Mouse (Mus musculus): ENCODE data around the gene Ccdc148. TPM values are rescaled to one million over a fixed set of nuclear protein-coding genes. Genes with fewer than 3 reads are reported as not detected.

Ccdc148 gene
- polyA plus RNA-seq, 1 experiment from 2014 or later: 0.24 TPM

DNA sequence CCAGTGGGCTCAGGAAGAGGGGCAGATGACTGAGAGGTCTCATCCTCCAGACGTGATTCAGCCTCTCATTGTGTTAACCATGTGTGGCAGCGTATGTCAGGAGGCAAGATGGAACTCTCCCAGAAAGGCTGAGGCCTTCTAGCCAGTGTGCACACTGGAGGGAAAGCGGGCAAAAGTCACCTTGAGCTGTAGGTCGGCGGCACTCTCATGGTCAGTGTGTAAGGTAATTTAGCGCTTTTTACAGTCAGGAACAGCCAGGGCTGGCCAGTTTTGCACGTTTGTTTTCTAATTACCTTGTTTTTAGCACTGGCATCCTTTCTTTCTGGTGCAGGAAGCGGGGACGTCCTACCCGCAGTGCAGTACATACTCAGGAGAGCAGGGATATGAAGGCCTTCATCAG is 29.7 kb upstream of the Ccdc148 start:
- 81% methylated on average over 10 of the region's 10 CpGs for WGBS
- Histone ChIP-seq H3K4me1 (peaks cover 22% of the 10 kb centered on the region), H3K9me3 (no peaks in the 10 kb centered on the region), H3K4me3 (no peak overlapping the region), H3K27ac (peak overlapping the region; percentile 42; the same call in 1 of the 2 replicates), H3K27me3 (ENCODE audit: insufficient read depth, poor library complexity, severe bottlenecking) (no peaks in the 10 kb centered on the region), H3K36me3 (peaks cover 14% of the 10 kb centered on the region; the same call in 1 of the 2 replicates)
- no peak for DNase-seq (ENCODE audit: low spot score)

DNA sequence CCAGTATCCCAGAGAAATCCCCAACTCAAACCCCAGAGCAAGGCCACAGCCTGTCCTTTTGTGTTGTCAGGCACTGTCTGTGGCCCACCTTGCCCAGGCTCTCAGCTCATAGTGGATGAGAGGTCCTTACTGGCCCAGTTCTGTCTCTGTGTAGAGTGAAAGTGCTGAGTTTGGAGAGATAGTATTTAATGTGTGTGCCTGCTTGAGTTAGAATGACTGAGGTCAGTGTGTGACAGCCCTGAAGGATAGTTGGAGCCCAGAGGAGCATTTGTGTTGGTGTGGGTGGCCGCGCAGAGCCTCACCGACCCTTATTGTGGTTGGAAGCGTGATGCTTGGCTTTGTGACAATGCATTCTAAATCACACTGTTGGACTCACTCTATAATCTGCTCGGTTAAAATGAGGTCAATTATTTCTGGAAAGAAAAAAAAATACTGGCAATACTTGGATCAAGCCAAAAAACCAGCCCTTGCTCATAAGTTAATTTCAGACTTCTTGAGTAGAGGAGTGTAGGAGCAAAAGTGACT is 29.2 kb upstream of the Ccdc148 start:
- 95% methylated on average over 5 of the region's 5 CpGs for WGBS
- no peaks in the 10 kb centered on the region for H3K9me3 ChIP-seq
- H3K27me3 ChIP-seq (ENCODE audit: insufficient read depth, poor library complexity, severe bottlenecking): no peaks in the 10 kb centered on the region
- DNase-seq (ENCODE audit: low spot score): no peak
- peaks cover 22% of the 10 kb centered on the region for H3K4me1 ChIP-seq
- no peak overlapping the region for H3K4me3 ChIP-seq
- H3K36me3 ChIP-seq: peaks cover 14% of the 10 kb centered on the region; the same call in 1 of the 2 replicates
- no peak overlapping the region for H3K27ac ChIP-seq

DNA sequence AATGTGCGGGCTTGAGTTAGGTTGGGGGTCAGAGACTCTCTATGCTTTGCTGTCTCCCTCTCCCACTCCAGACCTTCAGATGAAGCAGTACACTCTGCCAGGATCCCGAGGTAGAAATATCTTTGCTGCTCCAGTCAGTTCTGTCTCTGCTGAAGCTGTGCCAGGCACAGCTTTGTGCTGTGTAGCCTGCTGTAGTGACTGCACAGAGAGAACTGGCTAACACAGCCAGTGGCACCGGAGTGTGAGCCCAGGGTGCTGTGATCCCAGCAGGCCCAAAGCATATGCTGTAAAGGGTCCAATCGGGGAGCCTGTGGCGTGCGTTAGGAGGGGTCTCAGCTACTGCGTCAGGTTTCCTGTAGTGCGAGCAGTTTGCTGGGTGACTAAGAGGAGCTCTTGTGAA is 27.8 kb upstream of the Ccdc148 start:
- WGBS: 84% methylated on average over 8 of the region's 8 CpGs
- Histone ChIP-seq H3K36me3 (peaks cover 14% of the 10 kb centered on the region; the same call in 1 of the 2 replicates), H3K9me3 (no peaks in the 10 kb centered on the region), H3K4me3 (no peak overlapping the region), H3K27me3 (ENCODE audit: insufficient read depth, poor library complexity, severe bottlenecking) (no peaks in the 10 kb centered on the region), H3K27ac (peak overlapping the region; percentile 59; the same call in 1 of the 2 replicates), H3K4me1 (peaks cover 22% of the 10 kb centered on the region)
- DNase-seq (ENCODE audit: low spot score): no peak

DNA sequence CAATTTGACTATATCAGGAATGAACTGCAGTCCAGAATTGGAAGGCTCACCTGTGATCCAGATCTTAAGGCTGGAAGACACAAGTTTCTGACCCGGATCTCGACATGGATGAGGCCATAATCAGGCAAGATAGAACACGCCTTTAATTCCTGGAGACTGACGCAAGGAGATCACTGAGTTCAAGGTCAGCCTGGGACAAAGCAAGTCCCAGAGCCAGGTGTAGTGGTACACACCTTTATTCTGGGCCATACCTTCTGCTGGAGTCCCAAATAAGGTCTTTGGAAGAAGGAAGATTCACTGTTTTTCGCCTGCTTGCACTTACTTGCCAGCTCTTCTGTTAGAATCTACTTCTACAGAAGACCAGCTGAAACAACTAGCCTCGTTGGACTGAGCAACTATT is 26.5 kb upstream of the Ccdc148 start:
- Histone ChIP-seq H3K9me3 (no peaks in the 10 kb centered on the region), H3K4me3 (no peak overlapping the region)
- WGBS: 90% methylated on average over 6 of the region's 6 CpGs

DNA sequence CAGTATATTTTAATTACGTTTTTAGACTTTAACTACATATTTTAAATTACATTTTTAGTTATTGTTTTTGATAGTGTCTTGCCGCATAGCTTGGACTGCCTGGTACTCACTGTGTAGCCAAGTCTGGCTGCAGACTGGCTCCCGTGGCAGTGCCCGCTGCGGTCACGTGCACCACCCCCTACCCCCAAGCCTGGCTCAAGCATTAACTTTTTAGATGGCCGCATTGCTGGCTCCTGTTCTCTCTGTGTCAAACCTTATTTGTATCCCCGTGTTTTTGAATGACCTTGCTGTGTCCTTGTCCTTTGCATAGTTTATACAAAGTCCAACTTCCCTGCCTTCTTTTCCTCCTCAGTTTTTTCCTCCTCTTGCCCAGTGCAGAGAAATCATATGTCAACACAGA is 25.6 kb upstream of the Ccdc148 start:
- no peak overlapping the region for H3K27ac ChIP-seq
- peaks cover 14% of the 10 kb centered on the region; the same call in 1 of the 2 replicates for H3K36me3 ChIP-seq
- no peak for DNase-seq (ENCODE audit: low spot score)
- H3K4me1 ChIP-seq: peaks cover 16% of the 10 kb centered on the region
- H3K9me3 ChIP-seq: no peaks in the 10 kb centered on the region
- WGBS: 96% methylated on average over 8 of the region's 8 CpGs
- no peak overlapping the region for H3K4me3 ChIP-seq
- H3K27me3 ChIP-seq (ENCODE audit: insufficient read depth, poor library complexity, severe bottlenecking): no peaks in the 10 kb centered on the region

More for the DNA sequence above, 26.5 kb upstream of the Ccdc148 start:
- DNase-seq (ENCODE audit: low spot score): no peak
- Histone ChIP-seq H3K27me3 (ENCODE audit: insufficient read depth, poor library complexity, severe bottlenecking) (no peaks in the 10 kb centered on the region), H3K36me3 (peaks cover 14% of the 10 kb centered on the region; the same call in 1 of the 2 replicates), H3K4me1 (peaks cover 22% of the 10 kb centered on the region), H3K27ac (no peak overlapping the region)

DNA sequence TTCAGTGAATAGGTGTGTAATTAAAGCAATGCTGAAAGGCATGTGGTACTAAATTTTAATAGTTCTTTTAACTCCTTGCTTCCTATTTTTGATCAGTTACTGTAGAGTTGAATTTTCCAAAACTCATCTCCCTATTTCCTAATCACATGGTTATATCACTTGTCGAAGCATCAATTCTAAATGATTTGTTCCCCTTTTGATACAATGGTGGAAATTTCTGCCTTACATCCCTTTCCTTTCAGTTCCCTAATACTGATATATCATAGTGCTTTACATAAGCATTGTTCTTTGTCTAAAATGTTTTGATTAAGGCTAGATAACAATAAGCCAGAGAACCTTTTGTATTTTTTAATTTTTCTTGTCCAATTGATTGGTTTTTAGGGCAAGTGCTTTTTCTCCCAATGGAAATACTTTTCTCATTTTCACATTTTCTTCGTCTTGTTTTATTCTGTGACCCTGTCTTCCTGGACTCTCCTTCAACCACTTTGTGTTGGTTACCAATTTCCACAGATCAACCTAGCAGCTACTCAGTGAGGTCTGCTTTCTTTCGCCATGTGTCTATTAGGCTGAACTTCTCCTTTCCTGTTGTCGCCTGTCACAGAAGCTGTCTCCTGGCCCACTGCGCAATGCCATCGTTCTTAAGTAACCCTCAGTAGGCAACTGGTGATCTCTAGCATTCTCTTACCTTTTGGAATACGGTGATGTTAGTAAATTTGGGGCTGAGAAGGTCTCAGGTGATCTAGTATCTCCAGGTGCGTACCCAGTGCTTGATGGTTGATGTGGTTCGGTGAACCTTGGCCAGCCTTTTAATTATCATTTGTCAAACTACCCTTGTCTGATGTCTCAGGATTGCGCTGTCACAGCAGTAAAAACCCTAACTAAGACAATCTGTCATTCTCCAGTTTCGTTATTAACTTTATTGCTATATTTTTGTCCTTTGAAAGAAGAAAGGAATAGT is 23.9 kb upstream of the Ccdc148 start:
- peaks cover 11% of the 10 kb centered on the region for H3K4me1 ChIP-seq
- H3K27me3 ChIP-seq (ENCODE audit: insufficient read depth, poor library complexity, severe bottlenecking): no peaks in the 10 kb centered on the region
- no peaks in the 10 kb centered on the region for H3K9me3 ChIP-seq
- WGBS: 92% methylated on average over 11 of the region's 11 CpGs
- DNase-seq (ENCODE audit: low spot score): no peak
- H3K4me3 ChIP-seq: no peak overlapping the region
- H3K27ac ChIP-seq: no peak overlapping the region
- peaks cover 14% of the 10 kb centered on the region; the same call in 1 of the 2 replicates for H3K36me3 ChIP-seq

DNA sequence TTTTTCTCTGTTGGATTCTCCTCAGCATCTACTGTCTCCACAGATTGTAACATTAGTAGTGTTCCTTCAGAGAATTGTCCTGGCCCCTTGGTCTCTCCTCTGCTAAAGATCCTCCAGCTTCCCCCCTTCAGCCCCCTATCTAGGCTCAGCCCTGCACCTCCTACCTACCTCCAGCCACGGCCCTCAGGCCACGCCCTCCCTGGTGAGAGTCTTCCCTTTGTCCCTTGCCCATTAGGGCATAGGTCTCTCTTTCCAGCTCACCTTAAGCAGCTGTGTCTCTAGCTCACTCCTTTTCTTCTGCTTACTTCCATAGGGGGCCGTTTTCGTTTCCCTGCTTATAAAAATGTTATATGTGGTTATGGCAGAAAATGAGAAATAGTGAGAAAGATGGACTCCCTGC is 23.1 kb upstream of the Ccdc148 start:
- no peak overlapping the region for H3K27ac ChIP-seq
- DNase-seq (ENCODE audit: low spot score): no peak
- H3K4me3 ChIP-seq: no peak overlapping the region
- H3K9me3 ChIP-seq: no peaks in the 10 kb centered on the region
- WGBS: 79% methylated on average over 4 of the region's 4 CpGs
- H3K27me3 ChIP-seq (ENCODE audit: insufficient read depth, poor library complexity, severe bottlenecking): no peaks in the 10 kb centered on the region
- peaks cover 19% of the 10 kb centered on the region for H3K4me1 ChIP-seq
- peaks cover 14% of the 10 kb centered on the region; the same call in 1 of the 2 replicates for H3K36me3 ChIP-seq

DNA sequence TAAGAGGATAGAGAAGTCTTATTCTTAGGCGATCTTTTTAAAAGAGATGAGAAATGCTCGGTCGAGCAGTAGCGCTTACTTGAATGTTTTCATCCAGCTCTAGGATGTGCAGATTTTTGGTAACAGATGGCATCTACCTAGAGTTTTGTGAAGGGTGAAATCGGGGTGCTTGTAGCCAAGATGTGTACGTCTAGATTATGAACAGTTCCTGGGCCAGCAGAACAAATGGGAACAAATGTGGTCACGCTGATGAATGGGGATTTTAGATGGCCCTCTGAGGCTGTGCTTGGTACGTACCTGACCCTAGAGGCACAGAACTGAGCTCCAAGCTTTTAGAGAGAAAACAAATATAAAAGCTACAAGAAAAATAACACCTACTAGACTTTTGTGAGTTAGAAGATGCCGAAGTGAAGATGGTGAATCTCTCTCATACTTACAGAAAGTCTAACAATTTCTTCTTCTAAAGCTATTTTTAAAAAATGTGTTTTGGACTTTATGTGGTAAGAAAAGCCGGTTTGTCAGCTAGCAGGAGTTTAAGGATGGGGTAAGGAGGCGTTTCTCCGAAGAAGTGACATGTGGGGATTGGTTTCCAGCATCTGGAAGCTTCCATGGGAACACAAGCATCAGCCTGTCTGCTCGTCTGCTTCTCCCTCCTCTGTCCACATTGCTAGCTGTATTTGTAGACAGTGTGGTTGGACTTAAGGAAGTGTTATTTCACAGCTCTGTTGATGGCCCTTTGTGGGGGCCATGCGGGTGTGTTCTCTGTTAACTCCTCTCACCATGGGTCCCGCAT is 21.0 kb upstream of the Ccdc148 start:
- Histone ChIP-seq H3K27me3 (ENCODE audit: insufficient read depth, poor library complexity, severe bottlenecking) (no peaks in the 10 kb centered on the region), H3K27ac (no peak overlapping the region), H3K36me3 (no peaks in the 10 kb centered on the region), H3K4me1 (peaks cover 29% of the 10 kb centered on the region), H3K4me3 (no peak overlapping the region), H3K9me3 (no peaks in the 10 kb centered on the region)
- 89% methylated on average over 15 of the region's 15 CpGs for WGBS
- DNase-seq (ENCODE audit: low spot score): no peak

DNA sequence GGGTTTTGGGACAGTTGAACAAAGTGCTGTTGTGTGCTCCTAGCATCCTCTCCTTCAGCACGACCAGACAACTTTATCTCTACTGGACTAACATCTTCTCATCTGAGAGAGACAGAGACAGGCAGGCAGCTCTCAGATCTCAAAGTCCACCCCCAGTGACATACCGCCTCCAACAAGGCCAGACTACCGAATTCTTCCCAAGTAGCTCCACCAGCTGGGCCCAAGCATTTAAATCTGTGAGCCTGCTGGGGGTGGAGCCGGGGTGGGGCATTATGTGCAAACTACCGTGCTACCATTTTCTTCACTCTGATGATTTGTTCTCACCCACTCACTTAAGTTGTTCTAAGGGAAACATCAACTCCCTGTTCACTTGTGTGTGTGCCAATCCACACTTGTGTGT is 19.0 kb upstream of the Ccdc148 start:
- no peak overlapping the region for H3K4me3 ChIP-seq
- H3K36me3 ChIP-seq: no peaks in the 10 kb centered on the region
- no peak overlapping the region for H3K27ac ChIP-seq
- no peak for DNase-seq (ENCODE audit: low spot score)
- H3K9me3 ChIP-seq: no peaks in the 10 kb centered on the region
- no peaks in the 10 kb centered on the region for H3K27me3 ChIP-seq (ENCODE audit: insufficient read depth, poor library complexity, severe bottlenecking)
- WGBS: 50% methylated on average over 5 of the region's 5 CpGs
- H3K4me1 ChIP-seq: peaks cover 38% of the 10 kb centered on the region

DNA sequence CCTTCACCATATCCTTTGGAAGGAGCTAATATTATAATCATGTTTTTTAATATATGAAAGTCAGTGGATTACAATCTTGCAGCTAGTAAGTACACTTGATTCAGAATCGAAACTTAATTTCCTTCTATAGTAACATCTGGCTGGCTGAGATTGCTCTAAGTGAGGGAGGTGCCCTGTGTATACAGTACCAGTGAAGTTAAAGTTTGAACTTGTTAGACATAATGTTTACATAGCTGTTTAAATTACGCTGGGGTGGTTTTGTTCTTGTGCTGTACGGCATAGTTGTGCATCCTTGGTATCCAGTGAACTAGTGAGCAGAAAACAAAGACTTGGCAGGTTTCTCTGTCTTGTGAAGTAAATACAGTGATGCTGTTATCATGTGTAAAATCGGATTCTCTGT is 18.5 kb upstream of the Ccdc148 start:
- H3K4me3 ChIP-seq: no peak overlapping the region
- no peak overlapping the region for H3K27ac ChIP-seq
- DNase-seq (ENCODE audit: low spot score): no peak
- H3K4me1 ChIP-seq: peaks cover 40% of the 10 kb centered on the region
- H3K36me3 ChIP-seq: no peaks in the 10 kb centered on the region
- no peaks in the 10 kb centered on the region for H3K9me3 ChIP-seq
- H3K27me3 ChIP-seq (ENCODE audit: insufficient read depth, poor library complexity, severe bottlenecking): no peaks in the 10 kb centered on the region
- 75% methylated on average over 4 of the region's 4 CpGs for WGBS

DNA sequence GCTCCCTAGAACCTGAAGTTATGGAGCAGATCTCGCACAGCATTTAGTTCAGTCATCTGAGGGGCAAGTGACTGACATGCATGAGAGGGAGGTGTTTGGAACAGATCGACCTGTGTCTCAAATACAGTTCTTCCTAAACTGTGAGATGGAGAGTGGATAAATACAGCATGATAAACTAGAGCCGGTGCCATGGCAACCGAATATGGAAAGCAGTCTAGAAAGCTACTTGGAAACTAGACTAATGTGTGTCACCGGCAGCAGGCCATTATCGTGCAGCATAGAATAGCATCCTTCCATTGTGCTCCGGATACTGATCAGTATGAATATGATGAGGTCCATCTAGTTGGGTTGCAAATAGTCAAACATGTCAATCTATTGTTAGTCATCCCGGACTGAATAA is 17.7 kb upstream of the Ccdc148 start:
- no peaks in the 10 kb centered on the region for H3K9me3 ChIP-seq
- no peak overlapping the region for H3K4me3 ChIP-seq
- 92% methylated on average over 8 of the region's 8 CpGs for WGBS
- H3K4me1 ChIP-seq: peaks cover 46% of the 10 kb centered on the region
- H3K27ac ChIP-seq: no peak overlapping the region
- H3K27me3 ChIP-seq (ENCODE audit: insufficient read depth, poor library complexity, severe bottlenecking): no peaks in the 10 kb centered on the region
- no peaks in the 10 kb centered on the region for H3K36me3 ChIP-seq
- no peak for DNase-seq (ENCODE audit: low spot score)

DNA sequence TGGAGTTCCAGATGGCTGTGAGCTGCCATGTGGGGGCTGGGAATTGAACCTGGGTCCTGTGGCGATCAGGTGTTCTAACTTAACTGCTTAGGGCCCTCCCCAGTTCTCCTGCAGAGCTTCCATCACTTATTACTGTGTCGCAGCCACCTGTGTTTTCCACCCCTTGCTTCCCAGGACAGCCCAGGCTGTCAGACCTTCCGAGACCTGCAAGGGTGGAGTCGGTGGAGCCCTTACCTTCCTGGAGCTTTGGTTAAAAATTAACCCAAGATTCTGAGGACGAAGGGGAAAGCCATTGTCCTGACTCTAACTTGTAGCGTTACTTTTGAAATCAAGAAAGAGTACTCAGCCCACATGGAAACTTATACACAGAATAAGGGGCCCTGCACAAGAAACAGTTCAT is 15.4 kb upstream of the Ccdc148 start:
- 84% methylated on average over 6 of the region's 6 CpGs for WGBS
- no peak for DNase-seq (ENCODE audit: low spot score)
- Histone ChIP-seq H3K4me1 (peaks cover 59% of the 10 kb centered on the region), H3K27me3 (ENCODE audit: insufficient read depth, poor library complexity, severe bottlenecking) (no peaks in the 10 kb centered on the region), H3K27ac (no peak overlapping the region), H3K36me3 (no peaks in the 10 kb centered on the region), H3K4me3 (no peak overlapping the region), H3K9me3 (no peaks in the 10 kb centered on the region)

DNA sequence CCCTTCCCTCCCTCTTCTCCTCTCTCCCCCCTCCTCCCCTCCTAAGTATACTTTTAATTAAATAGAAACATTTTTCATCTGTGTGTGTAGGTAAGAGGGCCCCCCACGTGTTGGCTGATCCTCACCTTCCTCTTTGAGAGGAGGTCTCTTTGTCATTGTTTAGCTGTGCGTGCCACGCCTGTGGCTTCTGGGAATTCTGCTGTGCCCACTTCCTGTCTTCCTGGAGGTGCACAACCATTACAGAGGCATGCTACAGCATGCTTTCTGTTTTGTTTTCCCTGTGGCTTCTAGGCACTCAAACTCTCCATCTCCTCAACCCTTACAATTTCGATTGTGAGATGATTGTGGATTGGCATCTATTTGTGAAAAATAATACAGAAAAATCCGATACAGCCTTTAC is 11.1 kb upstream of the Ccdc148 start:
- H3K36me3 ChIP-seq: no peaks in the 10 kb centered on the region
- no peak overlapping the region for H3K4me3 ChIP-seq
- DNase-seq (ENCODE audit: low spot score): no peak
- no peaks in the 10 kb centered on the region for H3K27me3 ChIP-seq (ENCODE audit: insufficient read depth, poor library complexity, severe bottlenecking)
- WGBS: 65% methylated on average over 5 of the region's 5 CpGs
- no peak overlapping the region for H3K27ac ChIP-seq
- H3K9me3 ChIP-seq: no peaks in the 10 kb centered on the region
- peaks cover 39% of the 10 kb centered on the region for H3K4me1 ChIP-seq

Data from heart, embryonic 10.5 days (tissue).